Mouse (Mus musculus): Measurements from ENCODE around the gene Tmem273. TPM values are rescaled to one million over a fixed set of nuclear protein-coding genes. Genes with fewer than 3 reads are reported as not detected.

The Tmem273 gene
- 0.84 and 1.0 TPM in 2 replicates for polyA plus RNA-seq (2012; rRNA removed)

- no peaks in the 10 kb centered on the region for H3K27me3 ChIP-seq (replicated peaks; ENCODE audit: control insufficient read depth, insufficient read depth, low read length)
- no peaks in the 10 kb centered on the region for H3K4me1 ChIP-seq (ENCODE audit: control insufficient read depth, insufficient read depth, low read length)
- DNase-seq: peak; percentile 16
- no peak within 1 kb of the TSS for H3K27ac ChIP-seq (ENCODE audit: insufficient read depth, low read depth, low read length)
- 72% methylated on average over 3 of the region's 3 CpGs for WGBS
- H3K36me3 ChIP-seq (ENCODE audit: control insufficient read depth, insufficient read depth, low read length): no peaks in the 10 kb centered on the region
- TF ChIP-seq POLR2A (IDR thresholded peaks at IDR 0.05; ENCODE audit: low read depth, low read length): no peak
- TF ChIP-seq CTCF (conservative IDR thresholded peaks at IDR 0.05; ENCODE audit: insufficient read depth, insufficient read length, low read depth, low read length): no peak
- H3K4me3 ChIP-seq (ENCODE audit: insufficient read depth, low read depth, low read length): 0 out of 2 replicates have a peak within 1 kb of the TSS, but pooled peaks have one; percentile 5
Measured at GRCm38 (mm10) chr14:32785556-32786130, at the start of gene Tmem273. Gene Tmem273, plus strand, starts transcription at chr14:32785963.

GRCm38 (mm10) chr14:32736561-32736960 is 49.2 kb upstream of the Tmem273 start:
- Histone ChIP-seq H3K27ac (ENCODE audit: insufficient read depth, low read depth, low read length) (no peak overlapping the region), H3K36me3 (ENCODE audit: control insufficient read depth, insufficient read depth, low read length) (no peaks in the 10 kb centered on the region), H3K27me3 (replicated peaks; ENCODE audit: control insufficient read depth, insufficient read depth, low read length) (no peaks in the 10 kb centered on the region), H3K4me1 (ENCODE audit: control insufficient read depth, insufficient read depth, low read length) (no peaks in the 10 kb centered on the region), H3K4me3 (ENCODE audit: insufficient read depth, low read depth, low read length) (no peak overlapping the region)
- WGBS: 82% methylated on average over 6 of the region's 6 CpGs
- no peak for DNase-seq
- TF ChIP-seq POLR2A (IDR thresholded peaks at IDR 0.05; ENCODE audit: low read depth, low read length) (no peak), CTCF (conservative IDR thresholded peaks at IDR 0.05; ENCODE audit: insufficient read depth, insufficient read length, low read depth, low read length) (no peak)

DNA sequence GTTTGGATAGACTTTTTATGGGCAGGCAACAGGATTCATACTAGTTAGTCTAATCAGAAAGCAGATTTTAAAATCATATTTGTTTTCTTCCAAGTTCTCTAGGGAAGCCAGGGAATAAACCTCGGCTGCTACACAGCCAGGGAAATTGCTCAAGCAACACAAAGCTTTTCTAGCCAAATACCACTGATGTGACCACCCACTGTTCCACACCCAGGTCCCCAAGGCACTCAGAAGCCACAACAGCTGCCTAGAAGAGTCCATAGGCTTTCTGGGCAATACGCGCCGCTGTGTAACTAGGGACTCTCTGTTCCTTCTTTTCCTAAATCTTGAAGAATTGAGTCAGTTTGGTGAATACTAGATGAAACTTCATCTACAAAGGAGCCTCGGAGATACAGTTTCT is 47.2 kb upstream of the Tmem273 start:
- Histone ChIP-seq H3K27me3 (replicated peaks; ENCODE audit: control insufficient read depth, insufficient read depth, low read length) (no peaks in the 10 kb centered on the region), H3K27ac (ENCODE audit: insufficient read depth, low read depth, low read length) (no peak overlapping the region), H3K4me1 (ENCODE audit: control insufficient read depth, insufficient read depth, low read length) (no peaks in the 10 kb centered on the region), H3K36me3 (ENCODE audit: control insufficient read depth, insufficient read depth, low read length) (no peaks in the 10 kb centered on the region), H3K4me3 (ENCODE audit: insufficient read depth, low read depth, low read length) (no peak overlapping the region)
- WGBS: 87% methylated on average over 5 of the region's 5 CpGs
- TF ChIP-seq CTCF (conservative IDR thresholded peaks at IDR 0.05; ENCODE audit: insufficient read depth, insufficient read length, low read depth, low read length) (no peak), POLR2A (IDR thresholded peaks at IDR 0.05; ENCODE audit: low read depth, low read length) (no peak)
- no peak for DNase-seq

GRCm38 (mm10) chr14:32748519-32748918 is 37.2 kb upstream of the Tmem273 start:
- TF ChIP-seq POLR2A (IDR thresholded peaks at IDR 0.05; ENCODE audit: low read depth, low read length) (no peak), CTCF (conservative IDR thresholded peaks at IDR 0.05; ENCODE audit: insufficient read depth, insufficient read length, low read depth, low read length) (no peak)
- WGBS: 66% methylated on average over 6 of the region's 6 CpGs
- DNase-seq: no peak
- no peak overlapping the region for H3K4me3 ChIP-seq (ENCODE audit: insufficient read depth, low read depth, low read length)
- H3K27ac ChIP-seq (ENCODE audit: insufficient read depth, low read depth, low read length): no peak overlapping the region
- H3K27me3 ChIP-seq (replicated peaks; ENCODE audit: control insufficient read depth, insufficient read depth, low read length): no peaks in the 10 kb centered on the region
- no peaks in the 10 kb centered on the region for H3K36me3 ChIP-seq (ENCODE audit: control insufficient read depth, insufficient read depth, low read length)
- no peaks in the 10 kb centered on the region for H3K4me1 ChIP-seq (ENCODE audit: control insufficient read depth, insufficient read depth, low read length)

DNA sequence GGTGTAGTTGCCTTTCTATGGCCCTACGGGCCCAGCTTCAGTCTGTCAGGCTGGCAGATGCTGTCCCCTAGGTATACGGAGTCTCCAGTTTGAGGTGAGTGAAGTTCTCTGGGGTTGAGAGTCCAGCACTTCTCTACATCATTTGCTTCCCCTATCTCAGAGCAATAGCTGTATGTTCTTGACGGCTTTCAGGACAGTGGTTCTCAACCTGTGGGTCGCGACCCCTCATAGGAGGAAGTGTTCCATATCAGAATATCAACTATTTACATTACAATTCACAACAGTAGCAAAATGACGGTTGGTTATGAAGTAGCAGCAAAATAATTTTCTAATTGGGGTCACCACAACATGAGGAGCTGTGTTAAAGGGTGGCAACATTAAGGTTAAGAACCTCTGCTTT is 35.0 kb upstream of the Tmem273 start:
- no peaks in the 10 kb centered on the region for H3K27me3 ChIP-seq (replicated peaks; ENCODE audit: control insufficient read depth, insufficient read depth, low read length)
- TF ChIP-seq CTCF (conservative IDR thresholded peaks at IDR 0.05; ENCODE audit: insufficient read depth, insufficient read length, low read depth, low read length): no peak
- no peak for TF ChIP-seq POLR2A (IDR thresholded peaks at IDR 0.05; ENCODE audit: low read depth, low read length)
- WGBS: 87% methylated on average over 6 of the region's 6 CpGs
- no peak overlapping the region for H3K4me3 ChIP-seq (ENCODE audit: insufficient read depth, low read depth, low read length)
- DNase-seq: no peak
- H3K4me1 ChIP-seq (ENCODE audit: control insufficient read depth, insufficient read depth, low read length): no peaks in the 10 kb centered on the region
- H3K36me3 ChIP-seq (ENCODE audit: control insufficient read depth, insufficient read depth, low read length): no peaks in the 10 kb centered on the region
- H3K27ac ChIP-seq (ENCODE audit: insufficient read depth, low read depth, low read length): no peak overlapping the region

- no peak overlapping the region for H3K4me3 ChIP-seq (ENCODE audit: insufficient read depth, low read depth, low read length)
- no peak for TF ChIP-seq POLR2A (IDR thresholded peaks at IDR 0.05; ENCODE audit: low read depth, low read length)
- TF ChIP-seq CTCF (conservative IDR thresholded peaks at IDR 0.05; ENCODE audit: insufficient read depth, insufficient read length, low read depth, low read length): no peak
- no peak for DNase-seq
- no peaks in the 10 kb centered on the region; the same call in 1 of the 2 replicates for H3K27me3 ChIP-seq (replicated peaks; ENCODE audit: control insufficient read depth, insufficient read depth, low read length)
- no peaks in the 10 kb centered on the region for H3K4me1 ChIP-seq (ENCODE audit: control insufficient read depth, insufficient read depth, low read length)
- 26% methylated on average over 1 of the region's 1 CpGs for WGBS
- H3K36me3 ChIP-seq (ENCODE audit: control insufficient read depth, insufficient read depth, low read length): no peaks in the 10 kb centered on the region
- no peak overlapping the region for H3K27ac ChIP-seq (ENCODE audit: insufficient read depth, low read depth, low read length)
Measured at GRCm38 (mm10) chr14:32754286-32754685, 31.5 kb upstream of the Tmem273 start.

GRCm38 (mm10) chr14:32762177-32762576 is 23.6 kb upstream of the Tmem273 start:
- TF ChIP-seq POLR2A (IDR thresholded peaks at IDR 0.05; ENCODE audit: low read depth, low read length) (no peak), CTCF (conservative IDR thresholded peaks at IDR 0.05; ENCODE audit: insufficient read depth, insufficient read length, low read depth, low read length) (no peak)
- WGBS: 88% methylated on average over 1 of the region's 1 CpGs

More at GRCm38 (mm10) chr14:32762177-32762576, 23.6 kb upstream of the Tmem273 start:
- no peaks in the 10 kb centered on the region for H3K4me1 ChIP-seq (ENCODE audit: control insufficient read depth, insufficient read depth, low read length)
- DNase-seq: no peak
- H3K27ac ChIP-seq (ENCODE audit: insufficient read depth, low read depth, low read length): no peak overlapping the region
- no peaks in the 10 kb centered on the region for H3K36me3 ChIP-seq (ENCODE audit: control insufficient read depth, insufficient read depth, low read length)
- H3K27me3 ChIP-seq (replicated peaks; ENCODE audit: control insufficient read depth, insufficient read depth, low read length): no peaks in the 10 kb centered on the region; the same call in 1 of the 2 replicates
- H3K4me3 ChIP-seq (ENCODE audit: insufficient read depth, low read depth, low read length): no peak overlapping the region

Data from kidney, adult 2 months (tissue).